Mouse (Mus musculus): Measurements from ENCODE around the gene Ptprk. TPM values are rescaled to one million over a fixed set of nuclear protein-coding genes. Genes with fewer than 3 reads are reported as not detected.

Ptprk gene
- polyA plus RNA-seq, 1 experiment from 2014 or later, result 41.9 TPM

DNA sequence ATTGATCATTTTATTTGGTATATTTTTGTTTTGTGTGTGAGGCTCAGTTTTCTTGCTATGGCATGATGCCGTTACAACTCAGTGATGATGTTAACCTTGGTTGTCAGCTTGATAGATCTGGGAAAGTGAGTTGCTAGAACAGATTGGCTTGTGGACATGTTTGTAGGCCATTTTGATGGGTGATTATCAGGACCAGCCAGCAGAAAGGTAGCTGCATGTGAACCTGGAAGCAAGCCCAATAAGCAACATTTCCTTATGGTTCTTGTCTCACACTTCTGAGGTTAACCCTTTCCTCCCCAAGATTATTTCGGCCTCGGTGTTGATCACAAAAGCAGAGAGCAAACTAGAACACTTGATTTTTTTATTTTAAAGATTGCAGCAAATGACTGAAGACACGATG is 85.1 kb downstream of the Ptprk start:
- Histone ChIP-seq H3K27me3 (replicated peaks; ENCODE audit: control insufficient read depth, insufficient read depth, low read length) (no peaks in the 10 kb centered on the region), H3K9me3 (ENCODE audit: control insufficient read depth, low read length) (no peaks in the 10 kb centered on the region), H3K36me3 (ENCODE audit: control insufficient read depth, insufficient read depth, low read length) (no peaks in the 10 kb centered on the region), H3K4me2 (ENCODE audit: low read length) (no peak overlapping the region), H3K9ac (ENCODE audit: low read length) (no peak overlapping the region), H3K27ac (ENCODE audit: low read depth) (no peak overlapping the region), H3K4me3 (ENCODE audit: low read depth, low read length) (no peak overlapping the region), H3K4me1 (replicated peaks; ENCODE audit: control insufficient read depth, insufficient read depth, low read length) (peaks cover 6% of the 10 kb centered on the region; the same call in 1 of the 2 replicates)
- ATAC-seq (replicated peaks; ENCODE audit: low FRiP score, low TSS enrichment, low read depth) (no peak), DNase-seq (ENCODE audit: low spot score) (no peak)
- WGBS, result 85% methylated on average over 4 of the region's 4 CpGs

DNA sequence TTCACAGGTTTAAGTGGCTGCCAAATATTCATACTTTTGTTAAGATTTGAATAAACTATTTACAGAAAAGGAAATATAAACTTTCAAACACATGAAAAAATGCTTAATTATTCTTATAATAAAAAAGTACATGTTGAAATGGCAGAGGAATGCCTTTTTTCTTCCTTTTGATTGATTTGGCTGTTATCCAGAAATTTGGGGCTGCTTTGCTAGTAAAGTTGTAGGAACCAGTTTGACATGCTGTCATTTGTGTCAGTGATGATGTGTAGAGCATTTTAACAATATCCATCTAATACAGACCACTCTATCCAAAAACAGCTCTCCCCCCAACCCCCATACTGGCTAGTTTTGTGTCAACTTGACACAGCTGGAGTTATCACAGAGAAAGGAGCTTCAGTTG is 86.7 kb downstream of the Ptprk start:
- Histone ChIP-seq H3K4me2 (ENCODE audit: low read length) (no peak overlapping the region), H3K27ac (ENCODE audit: low read depth) (no peak overlapping the region), H3K4me3 (ENCODE audit: low read depth, low read length) (no peak overlapping the region), H3K27me3 (replicated peaks; ENCODE audit: control insufficient read depth, insufficient read depth, low read length) (no peaks in the 10 kb centered on the region), H3K9ac (ENCODE audit: low read length) (no peak overlapping the region), H3K36me3 (ENCODE audit: control insufficient read depth, insufficient read depth, low read length) (no peaks in the 10 kb centered on the region), H3K4me1 (replicated peaks; ENCODE audit: control insufficient read depth, insufficient read depth, low read length) (peaks cover 6% of the 10 kb centered on the region; the same call in 1 of the 2 replicates), H3K9me3 (ENCODE audit: control insufficient read depth, low read length) (no peaks in the 10 kb centered on the region)
- ATAC-seq (replicated peaks; ENCODE audit: low FRiP score, low TSS enrichment, low read depth) (no peak), DNase-seq (ENCODE audit: low spot score) (no peak)

DNA sequence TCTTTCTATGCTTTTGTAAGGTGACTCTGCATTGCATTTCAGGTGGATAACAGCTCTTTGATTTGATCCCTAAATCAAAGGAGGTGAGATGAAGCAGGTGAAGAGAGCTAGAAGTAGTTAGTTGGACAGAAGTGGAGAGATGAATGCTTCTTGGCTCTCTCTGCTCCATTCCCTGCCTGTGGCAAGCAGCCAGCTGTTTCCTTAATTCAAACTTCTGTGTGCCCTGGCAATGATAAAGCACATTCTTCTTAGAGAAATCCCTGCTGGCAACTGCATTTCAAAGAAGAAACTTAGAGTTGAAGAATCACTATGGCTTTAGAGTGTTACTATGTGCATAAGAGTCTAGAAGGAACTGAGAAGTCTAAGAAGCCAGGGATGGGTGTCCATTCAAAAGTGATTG is 89.6 kb downstream of the Ptprk start:
- no peak for ATAC-seq (replicated peaks; ENCODE audit: low FRiP score, low TSS enrichment, low read depth)
- H3K9me3 ChIP-seq (ENCODE audit: control insufficient read depth, low read length), result no peaks in the 10 kb centered on the region
- no peak overlapping the region for H3K4me2 ChIP-seq (ENCODE audit: low read length)
- no peaks in the 10 kb centered on the region for H3K27me3 ChIP-seq (replicated peaks; ENCODE audit: control insufficient read depth, insufficient read depth, low read length)
- H3K4me3 ChIP-seq (ENCODE audit: low read depth, low read length), result no peak overlapping the region
- H3K27ac ChIP-seq (ENCODE audit: low read depth), result no peak overlapping the region
- peaks cover 6% of the 10 kb centered on the region; the same call in 1 of the 2 replicates for H3K4me1 ChIP-seq (replicated peaks; ENCODE audit: control insufficient read depth, insufficient read depth, low read length)
- no peak for DNase-seq (ENCODE audit: low spot score)
- no peak overlapping the region for H3K9ac ChIP-seq (ENCODE audit: low read length)
- H3K36me3 ChIP-seq (ENCODE audit: control insufficient read depth, insufficient read depth, low read length), result no peaks in the 10 kb centered on the region

DNA sequence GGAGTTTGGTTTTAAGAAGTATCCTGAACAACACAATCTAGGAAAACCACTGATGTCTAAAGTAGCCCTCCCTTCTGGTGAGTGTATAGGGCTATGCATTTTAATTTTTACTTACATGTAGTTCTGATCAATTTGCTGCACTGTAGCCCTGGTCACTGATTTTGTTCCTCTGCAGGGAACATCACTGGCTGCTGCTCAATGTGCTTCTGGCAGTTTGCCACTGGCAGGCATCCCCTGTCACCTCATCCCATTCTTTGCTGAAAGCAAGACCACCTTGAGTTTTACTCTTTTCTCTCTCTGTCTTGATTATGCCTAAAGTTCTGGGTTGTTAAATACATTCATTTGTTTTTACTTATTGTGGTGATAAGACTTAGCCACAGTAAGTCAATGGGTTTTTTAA is 90.1 kb downstream of the Ptprk start:
- DNase-seq (ENCODE audit: low spot score), result no peak
- no peaks in the 10 kb centered on the region for H3K27me3 ChIP-seq (replicated peaks; ENCODE audit: control insufficient read depth, insufficient read depth, low read length)
- no peak for ATAC-seq (replicated peaks; ENCODE audit: low FRiP score, low TSS enrichment, low read depth)
- no peak overlapping the region for H3K4me3 ChIP-seq (ENCODE audit: low read depth, low read length)
- H3K27ac ChIP-seq (ENCODE audit: low read depth), result no peak overlapping the region
- no peaks in the 10 kb centered on the region for H3K36me3 ChIP-seq (ENCODE audit: control insufficient read depth, insufficient read depth, low read length)
- H3K4me2 ChIP-seq (ENCODE audit: low read length), result no peak overlapping the region
- peaks cover 6% of the 10 kb centered on the region; the same call in 1 of the 2 replicates for H3K4me1 ChIP-seq (replicated peaks; ENCODE audit: control insufficient read depth, insufficient read depth, low read length)
- no peaks in the 10 kb centered on the region for H3K9me3 ChIP-seq (ENCODE audit: control insufficient read depth, low read length)
- no peak overlapping the region for H3K9ac ChIP-seq (ENCODE audit: low read length)

DNA sequence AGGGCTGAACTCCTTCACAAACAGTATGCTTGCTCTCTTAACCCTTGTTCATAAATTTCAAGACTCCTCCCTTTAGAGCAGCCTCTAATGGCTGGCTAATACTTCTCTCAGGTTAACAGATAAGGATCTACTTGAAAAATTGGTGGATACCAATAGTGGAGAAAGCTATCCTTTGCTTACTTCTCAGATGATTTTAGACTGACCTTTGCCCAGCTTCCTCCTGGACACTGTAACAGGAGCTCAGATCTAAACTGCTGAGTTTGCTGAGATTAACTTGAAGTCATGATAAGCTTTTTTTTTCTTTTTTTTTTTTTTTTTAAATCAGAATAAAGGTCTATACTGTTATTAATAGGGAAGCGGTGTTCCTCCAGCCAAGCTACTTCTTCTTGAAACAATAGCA is 92.0 kb downstream of the Ptprk start:
- Histone ChIP-seq H3K4me2 (ENCODE audit: low read length) (no peak overlapping the region), H3K27ac (ENCODE audit: low read depth) (no peak overlapping the region), H3K27me3 (replicated peaks; ENCODE audit: control insufficient read depth, insufficient read depth, low read length) (no peaks in the 10 kb centered on the region), H3K4me1 (replicated peaks; ENCODE audit: control insufficient read depth, insufficient read depth, low read length) (peaks cover 6% of the 10 kb centered on the region; the same call in 1 of the 2 replicates), H3K4me3 (ENCODE audit: low read depth, low read length) (no peak overlapping the region), H3K36me3 (ENCODE audit: control insufficient read depth, insufficient read depth, low read length) (no peaks in the 10 kb centered on the region), H3K9me3 (ENCODE audit: control insufficient read depth, low read length) (no peaks in the 10 kb centered on the region), H3K9ac (ENCODE audit: low read length) (no peak overlapping the region)
- ATAC-seq (replicated peaks; ENCODE audit: low FRiP score, low TSS enrichment, low read depth) (no peak), DNase-seq (ENCODE audit: low spot score) (no peak)
- 74% methylated on average over 1 of the region's 1 CpGs for WGBS

DNA sequence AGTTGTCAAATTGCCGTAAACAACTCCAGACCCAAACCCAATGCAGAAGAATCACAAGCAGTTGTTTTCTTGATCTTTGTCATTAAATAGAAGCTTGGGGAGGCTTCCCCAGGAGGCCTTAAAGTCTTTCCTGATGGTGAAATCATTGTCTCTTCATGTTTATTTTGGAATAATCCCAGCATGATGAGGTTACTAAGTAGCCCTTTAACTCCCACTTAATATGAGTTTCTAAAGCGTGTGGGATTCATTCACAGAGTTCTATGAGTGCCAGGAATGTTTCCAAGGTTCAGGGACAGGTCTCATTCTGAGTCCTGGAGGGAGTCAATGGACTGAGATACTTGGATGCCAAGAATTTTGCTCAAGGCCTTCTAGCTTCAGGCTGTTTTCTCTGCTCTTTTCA is 92.5 kb downstream of the Ptprk start:
- Histone ChIP-seq H3K4me2 (ENCODE audit: low read length) (no peak overlapping the region), H3K4me1 (replicated peaks; ENCODE audit: control insufficient read depth, insufficient read depth, low read length) (peaks cover 6% of the 10 kb centered on the region; the same call in 1 of the 2 replicates), H3K27ac (ENCODE audit: low read depth) (no peak overlapping the region), H3K36me3 (ENCODE audit: control insufficient read depth, insufficient read depth, low read length) (no peaks in the 10 kb centered on the region), H3K4me3 (ENCODE audit: low read depth, low read length) (no peak overlapping the region), H3K27me3 (replicated peaks; ENCODE audit: control insufficient read depth, insufficient read depth, low read length) (no peaks in the 10 kb centered on the region), H3K9me3 (ENCODE audit: control insufficient read depth, low read length) (no peaks in the 10 kb centered on the region), H3K9ac (ENCODE audit: low read length) (no peak overlapping the region)
- ATAC-seq (replicated peaks; ENCODE audit: low FRiP score, low TSS enrichment, low read depth), result no peak
- 62% methylated on average over 2 of the region's 2 CpGs for WGBS
- DNase-seq (ENCODE audit: low spot score), result no peak

DNA sequence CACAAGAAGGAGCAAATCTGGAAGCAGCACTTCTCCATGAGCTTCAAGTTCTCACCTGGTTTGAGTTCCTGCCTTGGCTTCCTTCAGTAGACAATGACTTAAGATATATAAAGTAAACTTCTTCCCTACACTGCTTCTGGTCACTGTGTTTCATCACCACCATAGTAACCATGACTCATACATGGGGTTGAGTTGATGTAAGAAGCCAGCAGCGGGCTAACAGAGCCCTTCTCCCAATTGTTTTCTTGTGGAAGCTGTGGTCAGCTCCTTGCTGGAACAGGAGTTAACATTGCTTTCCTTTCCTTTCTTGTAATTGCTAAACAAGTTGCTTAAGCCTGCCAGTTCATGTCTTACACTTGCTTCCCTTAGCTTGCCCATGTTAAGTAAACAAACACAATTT is 96.6 kb downstream of the Ptprk start:
- ATAC-seq (replicated peaks; ENCODE audit: low FRiP score, low TSS enrichment, low read depth) (no peak), DNase-seq (ENCODE audit: low spot score) (no peak)
- no peak overlapping the region for H3K27ac ChIP-seq (ENCODE audit: low read depth)
- WGBS, result 90% methylated on average over 1 of the region's 1 CpGs
- H3K36me3 ChIP-seq (ENCODE audit: control insufficient read depth, insufficient read depth, low read length), result no peaks in the 10 kb centered on the region
- H3K4me3 ChIP-seq (ENCODE audit: low read depth, low read length), result no peak overlapping the region
- H3K4me1 ChIP-seq (replicated peaks; ENCODE audit: control insufficient read depth, insufficient read depth, low read length), result no peaks in the 10 kb centered on the region
- no peak overlapping the region for H3K4me2 ChIP-seq (ENCODE audit: low read length)
- no peaks in the 10 kb centered on the region for H3K27me3 ChIP-seq (replicated peaks; ENCODE audit: control insufficient read depth, insufficient read depth, low read length)
- H3K9me3 ChIP-seq (ENCODE audit: control insufficient read depth, low read length), result no peaks in the 10 kb centered on the region
- H3K9ac ChIP-seq (ENCODE audit: low read length), result no peak overlapping the region

DNA sequence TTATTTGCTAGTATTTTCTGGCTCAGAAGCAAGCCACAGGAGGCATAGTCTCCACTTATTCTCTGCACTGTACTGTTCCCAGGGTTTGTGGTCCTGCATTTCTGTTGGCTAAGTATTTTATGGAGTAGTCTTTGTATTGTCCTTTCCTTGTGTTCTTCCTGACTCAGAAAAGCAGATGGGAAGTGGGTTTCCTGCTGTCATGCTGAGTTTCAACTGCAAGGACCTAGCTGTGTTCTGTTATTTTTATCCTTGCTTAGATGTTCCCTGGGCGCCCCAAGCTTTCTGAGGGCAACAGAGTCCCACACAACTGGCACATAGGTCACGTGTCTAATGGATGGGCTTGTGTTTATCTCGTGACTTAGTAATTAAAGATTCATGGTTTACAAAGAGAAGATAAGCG is 104.3 kb downstream of the Ptprk start:
- no peak overlapping the region for H3K27ac ChIP-seq (ENCODE audit: low read depth)
- no peak overlapping the region for H3K4me2 ChIP-seq (ENCODE audit: low read length)
- DNase-seq (ENCODE audit: low spot score) (no peak), ATAC-seq (replicated peaks; ENCODE audit: low FRiP score, low TSS enrichment, low read depth) (no peak)
- H3K36me3 ChIP-seq (ENCODE audit: control insufficient read depth, insufficient read depth, low read length), result no peaks in the 10 kb centered on the region
- H3K9me3 ChIP-seq (ENCODE audit: control insufficient read depth, low read length), result no peaks in the 10 kb centered on the region
- 71% methylated on average over 4 of the region's 4 CpGs for WGBS
- no peak overlapping the region for H3K4me3 ChIP-seq (ENCODE audit: low read depth, low read length)
- no peaks in the 10 kb centered on the region for H3K27me3 ChIP-seq (replicated peaks; ENCODE audit: control insufficient read depth, insufficient read depth, low read length)
- no peak overlapping the region for H3K9ac ChIP-seq (ENCODE audit: low read length)
- no peaks in the 10 kb centered on the region for H3K4me1 ChIP-seq (replicated peaks; ENCODE audit: control insufficient read depth, insufficient read depth, low read length)

DNA sequence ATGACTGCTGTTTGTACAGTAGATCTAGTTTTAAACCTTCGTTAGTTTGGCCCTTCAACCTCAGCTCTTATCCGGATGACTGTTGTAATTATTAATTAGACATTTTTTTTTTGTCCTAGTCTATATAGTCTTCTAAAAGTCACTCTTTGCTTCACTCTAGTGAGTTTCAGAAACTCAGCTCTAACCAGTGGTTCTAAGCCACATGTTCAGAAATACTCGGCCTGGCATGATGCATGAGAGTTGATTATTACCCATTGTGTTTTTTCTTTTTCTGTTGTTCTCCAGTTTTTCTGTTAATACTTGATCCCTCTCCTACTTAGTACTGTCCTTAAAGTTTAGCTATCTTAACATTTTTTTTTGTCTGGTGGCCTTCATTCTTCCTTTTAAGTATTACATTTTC is 107.5 kb downstream of the Ptprk start:
- ATAC-seq (replicated peaks; ENCODE audit: low FRiP score, low TSS enrichment, low read depth), result no peak
- no peaks in the 10 kb centered on the region for H3K27me3 ChIP-seq (replicated peaks; ENCODE audit: control insufficient read depth, insufficient read depth, low read length)
- H3K9me3 ChIP-seq (ENCODE audit: control insufficient read depth, low read length), result no peaks in the 10 kb centered on the region
- DNase-seq (ENCODE audit: low spot score), result no peak
- H3K4me3 ChIP-seq (ENCODE audit: low read depth, low read length), result no peak overlapping the region
- H3K4me1 ChIP-seq (replicated peaks; ENCODE audit: control insufficient read depth, insufficient read depth, low read length), result no peaks in the 10 kb centered on the region
- no peaks in the 10 kb centered on the region for H3K36me3 ChIP-seq (ENCODE audit: control insufficient read depth, insufficient read depth, low read length)
- H3K4me2 ChIP-seq (ENCODE audit: low read length), result no peak overlapping the region
- H3K27ac ChIP-seq (ENCODE audit: low read depth), result no peak overlapping the region
- 93% methylated on average over 3 of the region's 3 CpGs for WGBS
- no peak overlapping the region for H3K9ac ChIP-seq (ENCODE audit: low read length)
